Mouse (Mus musculus) olfactory bulb, adult 2 months (tissue): ENCODE measurements around the gene Ece1.

Source experiments
- CTCF ChIP-seq: fragments of 200-500 bp; IDR thresholded peaks from 2 replicates; pipeline ENCODE4 v1.5.1; 2012; ENCODE audit warnings: low read depth, mild to moderate bottlenecking, low read length, moderate library complexity; ENCODE audit not compliant: insufficient read depth
- POLR2A ChIP-seq: fragments of 200-500 bp; IDR thresholded peaks from 2 replicates; pipeline ENCODE4 v1.6.1; 2012; ENCODE audit warnings: mild to moderate bottlenecking, low read depth, low read length, moderate library complexity; ENCODE audit not compliant: insufficient read depth

GRCm38 (mm10) chr4:137984212-137984611 lies 122.2 kb downstream of the Ece1 start:
- TF ChIP-seq CTCF = no peak
- TF ChIP-seq POLR2A = no peak
